Mouse (Mus musculus) forebrain, embryonic 14.5 days (tissue): ENCODE measurements at regions not wholly inside any gene's neighbourhood (a gene's known extent, or its start where the extent isn't known, plus 50 kb on each side); places are given as distances from the start of the nearest gene placed in this dataset.

ENCODE experiments used
- ATAC-seq: fragments of 200-750 bp; cut with Nextera tagmentation; 2 replicates; pipeline ENCODE4 v1.8.0; 2017; ENCODE audit warnings: mild to moderate bottlenecking, moderate library complexity
- DNase-seq: peaks from one replicate; pipeline ENCODE4 v3.0.0-alpha.2; 2015; ENCODE audit warnings: low spot score
- H3K27ac ChIP-seq: fragments of 300-500 bp; sonication (generic); 2 replicates; pipeline ENCODE4 v1.5.1; 2014; ENCODE audit warnings: low read depth, mild to moderate bottlenecking, control low read depth, low read length, moderate library complexity
- H3K27me3 ChIP-seq: fragments of 300-500 bp; sonication (generic); replicated peaks from 2 replicates; pipeline ENCODE4 v1.6.1; 2014; ENCODE audit warnings: low read length, control low read depth, mixed read lengths; ENCODE audit not compliant: control insufficient read depth, insufficient read depth
- H3K36me3 ChIP-seq: fragments of 300-500 bp; sonication (generic); 2 replicates; pipeline ENCODE4 v1.6.1; 2014; ENCODE audit warnings: low read length, control low read depth; ENCODE audit not compliant: control insufficient read depth, insufficient read depth
- H3K4me1 ChIP-seq: fragments of 300-500 bp; sonication (generic); 2 replicates; pipeline ENCODE4 v1.6.1; 2014; ENCODE audit warnings: antibody characterized with exemption, low read length, control low read depth; ENCODE audit not compliant: control insufficient read depth, insufficient read depth
- H3K4me2 ChIP-seq: fragments of 300-500 bp; sonication (generic); 2 replicates; pipeline ENCODE4 v1.6.1; 2014; ENCODE audit warnings: mild to moderate bottlenecking, control low read depth, low read length
- H3K4me3 ChIP-seq: fragments of 300-500 bp; sonication (generic); 2 replicates; pipeline ENCODE4 v1.5.1; 2014; ENCODE audit warnings: low read depth, low read length, control low read depth
- H3K9ac ChIP-seq: fragments of 300-500 bp; sonication (generic); 2 replicates; pipeline ENCODE4 v1.6.1; 2014; ENCODE audit warnings: mild to moderate bottlenecking, low read length, control low read depth, moderate library complexity
- H3K9me3 ChIP-seq: fragments of 300-500 bp; sonication (generic); replicated peaks from 2 replicates; pipeline ENCODE4 v1.6.1; 2016; ENCODE audit warnings: low read length, control low read depth, mixed read lengths; ENCODE audit not compliant: control insufficient read depth
- WGBS: fragments of 180-500 bp; shearing (Covaris S2); extraction: QIAGEN DNeasy Blood & Tissue Kit; methylation state at CpG from one replicate; pipeline ENCODE4 v1.1.7; 2014; 5-methylcytosine and 5-hydroxymethylcytosine counted together

DNA sequence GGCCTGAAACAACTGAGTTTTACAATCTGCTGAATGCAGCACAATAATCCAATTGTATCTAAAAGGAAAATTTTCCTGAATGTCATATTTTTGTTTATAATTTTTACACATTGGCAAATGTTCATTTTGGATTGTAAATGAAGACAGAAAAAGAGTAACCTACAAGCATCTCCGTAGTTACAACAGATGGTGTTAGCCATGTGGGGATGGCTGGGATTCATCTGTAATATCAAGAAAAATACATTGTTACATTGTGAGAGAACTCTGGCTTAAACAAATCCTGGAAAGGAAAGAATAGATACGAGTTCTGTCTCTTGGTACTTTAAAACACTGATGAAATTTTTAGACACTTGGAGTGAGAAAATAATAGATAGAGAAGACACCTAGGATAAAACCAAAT lies 1106.0 kb downstream of the Grm8 start:
- H3K4me1 ChIP-seq: no peaks in the 10 kb centered on the region
- peak; percentile 11 for DNase-seq
- no peaks in the 10 kb centered on the region for H3K27me3 ChIP-seq
- no peak overlapping the region for H3K4me2 ChIP-seq
- H3K27ac ChIP-seq: no peak overlapping the region
- no peaks in the 10 kb centered on the region for H3K36me3 ChIP-seq
- no peaks in the 10 kb centered on the region for H3K9me3 ChIP-seq
- H3K9ac ChIP-seq: no peak overlapping the region
- no peak overlapping the region for H3K4me3 ChIP-seq
- ATAC-seq: no peak
- 73% methylated on average over 2 of the region's 2 CpGs for WGBS

DNA sequence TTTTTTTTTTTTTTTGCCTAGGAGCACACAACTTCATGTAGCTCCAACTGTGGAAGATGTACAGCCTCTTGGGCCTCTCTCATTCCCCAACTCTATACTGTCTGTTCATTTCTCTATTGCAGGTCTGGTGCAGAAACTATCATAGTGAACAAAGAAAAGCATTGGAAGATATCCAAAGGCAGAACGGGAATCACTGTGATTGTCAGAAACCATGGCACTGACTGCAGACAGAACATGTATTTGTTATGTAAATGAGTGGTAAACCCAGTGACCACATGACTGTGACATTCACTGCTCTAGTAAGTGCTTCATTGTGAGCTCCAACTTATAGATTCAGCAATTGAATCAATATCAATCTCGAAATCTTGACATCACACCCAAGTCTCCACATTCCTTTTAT lies 1106.6 kb downstream of the Grm8 start:
- Histone ChIP-seq H3K9me3 (no peaks in the 10 kb centered on the region), H3K4me1 (no peaks in the 10 kb centered on the region), H3K4me2 (no peak overlapping the region), H3K36me3 (no peaks in the 10 kb centered on the region), H3K27ac (no peak overlapping the region), H3K9ac (no peak overlapping the region), H3K27me3 (no peaks in the 10 kb centered on the region), H3K4me3 (no peak overlapping the region)
- ATAC-seq (no peak), DNase-seq (peak; percentile 53)
- 38% methylated on average over 2 of the region's 2 CpGs for WGBS

DNA sequence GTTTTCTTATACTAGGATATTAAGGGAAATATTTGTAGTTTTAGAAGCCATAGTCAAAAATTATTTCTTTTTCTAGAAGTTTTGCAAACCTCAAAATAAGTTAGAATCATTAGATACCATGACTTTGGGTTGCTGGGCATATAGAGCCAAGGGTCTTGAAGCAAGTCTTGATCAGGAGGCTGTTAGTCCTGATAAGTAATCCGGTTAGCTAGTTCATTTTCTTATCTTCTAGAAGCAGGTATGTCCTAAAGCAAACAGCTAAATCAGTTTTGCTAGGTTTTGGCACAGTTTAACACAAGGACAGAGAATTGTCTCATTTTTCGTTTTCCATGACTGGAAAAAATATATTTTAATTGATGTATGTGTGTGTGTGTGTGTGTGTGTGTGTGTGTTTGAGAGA lies 1113.3 kb downstream of the Grm8 start:
- DNase-seq (no peak), ATAC-seq (no peak)
- Histone ChIP-seq H3K27me3 (no peaks in the 10 kb centered on the region), H3K4me2 (no peak overlapping the region), H3K4me3 (no peak overlapping the region), H3K9me3 (no peaks in the 10 kb centered on the region), H3K4me1 (no peaks in the 10 kb centered on the region), H3K27ac (no peak overlapping the region), H3K9ac (no peak overlapping the region), H3K36me3 (no peaks in the 10 kb centered on the region)
- 75% methylated on average over 2 of the region's 2 CpGs for WGBS

DNA sequence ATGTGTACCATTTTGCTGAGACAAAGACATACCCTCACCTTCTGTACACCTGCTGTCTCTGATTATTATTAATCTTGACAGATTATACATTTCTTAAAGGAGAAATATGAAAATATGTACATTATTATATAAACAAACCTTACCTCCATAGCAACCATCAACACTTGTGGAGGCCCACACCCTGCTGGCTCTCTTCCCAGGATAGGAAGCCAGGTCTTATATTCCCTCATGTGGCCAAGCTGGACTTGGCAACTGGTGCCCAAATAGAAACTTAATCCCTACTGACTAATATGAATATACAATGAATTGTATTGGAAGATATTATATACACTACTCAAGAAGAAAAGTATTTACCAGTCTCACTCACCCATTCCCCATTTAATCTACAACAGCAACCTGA lies 1120.5 kb downstream of the Grm8 start:
- DNase-seq (no peak), ATAC-seq (no peak)
- no peaks in the 10 kb centered on the region for H3K36me3 ChIP-seq
- H3K27me3 ChIP-seq: no peaks in the 10 kb centered on the region
- H3K4me3 ChIP-seq: no peak overlapping the region
- H3K4me2 ChIP-seq: no peak overlapping the region
- no peaks in the 10 kb centered on the region for H3K9me3 ChIP-seq
- no peak overlapping the region for H3K9ac ChIP-seq
- no peaks in the 10 kb centered on the region for H3K4me1 ChIP-seq
- no peak overlapping the region for H3K27ac ChIP-seq

DNA sequence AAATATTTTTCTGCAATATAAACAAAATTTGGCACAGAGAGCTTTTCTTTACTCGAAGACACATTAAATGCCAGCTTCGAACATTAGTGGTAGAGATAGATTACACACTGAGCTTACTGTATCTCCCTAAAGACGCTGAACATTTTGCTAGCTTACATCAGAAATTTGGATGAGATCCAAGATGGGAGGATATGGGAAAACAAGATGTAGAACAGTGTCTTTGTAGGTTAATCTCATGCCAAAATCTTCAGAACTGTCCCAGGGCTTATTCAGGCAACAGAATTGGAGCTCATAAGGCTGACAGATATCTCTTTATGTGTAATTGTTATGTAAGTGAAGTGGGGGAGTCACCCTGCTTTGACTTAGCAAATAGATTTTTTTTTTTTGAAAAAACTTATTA lies 1158.4 kb downstream of the Grm8 start:
- ATAC-seq: peak; percentile 70; the same call in 1 of the 2 replicates
- Histone ChIP-seq H3K4me1 (no peaks in the 10 kb centered on the region), H3K9ac (no peak overlapping the region), H3K27ac (no peak overlapping the region), H3K36me3 (no peaks in the 10 kb centered on the region), H3K4me2 (no peak overlapping the region), H3K27me3 (no peaks in the 10 kb centered on the region), H3K9me3 (no peaks in the 10 kb centered on the region), H3K4me3 (no peak overlapping the region)
- peak; percentile 74 for DNase-seq
- WGBS: 55% methylated on average over 3 of the region's 3 CpGs

DNA sequence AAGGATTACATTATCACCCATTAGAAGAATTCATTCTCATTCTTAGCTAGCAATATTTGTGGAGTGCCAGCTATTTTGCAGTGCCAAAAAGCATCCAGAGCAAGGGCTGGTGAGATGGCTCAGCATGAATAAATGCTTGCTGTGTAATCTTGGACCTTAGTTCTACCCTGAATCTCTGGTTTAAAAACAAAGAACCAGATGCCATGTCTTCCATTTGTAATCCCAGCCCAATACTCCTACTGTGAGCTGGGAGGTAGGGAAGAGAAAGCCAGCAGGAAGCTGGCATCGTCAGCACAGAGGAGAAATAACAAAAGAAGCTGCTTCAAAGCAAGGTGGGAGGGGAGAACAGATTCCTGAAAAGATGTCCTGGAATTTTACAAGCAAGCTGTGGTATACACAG lies 1140.1 kb upstream of the Pot1a start:
- 0% methylated on average over 1 of the region's 1 CpGs for WGBS
- ATAC-seq (no peak), DNase-seq (peak; percentile 11)
- no peaks in the 10 kb centered on the region for H3K4me1 ChIP-seq
- H3K27me3 ChIP-seq: no peaks in the 10 kb centered on the region
- H3K9me3 ChIP-seq: no peaks in the 10 kb centered on the region
- no peak overlapping the region for H3K4me3 ChIP-seq
- H3K27ac ChIP-seq: no peak overlapping the region
- no peaks in the 10 kb centered on the region for H3K36me3 ChIP-seq
- H3K4me2 ChIP-seq: no peak overlapping the region
- no peak overlapping the region for H3K9ac ChIP-seq
